Mouse (Mus musculus) bone marrow macrophage, adult 2 months (primary cell): ENCODE data around the gene Il1rap. TPM values are rescaled to one million over a fixed set of nuclear protein-coding genes. Genes with fewer than 3 reads are reported as not detected.

ENCODE experiments used
- H3K27ac ChIP-seq: 2 replicates; pipeline ENCODE4 v1.5.1; 2012; ENCODE audit warnings: low read depth, low read length; ENCODE audit not compliant: insufficient read depth
- H3K4me1 ChIP-seq: 2 replicates; pipeline ENCODE4 v1.6.1; 2012; ENCODE audit warnings: low read length; ENCODE audit not compliant: control insufficient read depth, insufficient read depth
- H3K4me3 ChIP-seq: 2 replicates; pipeline ENCODE4 v1.5.1; 2012; ENCODE audit warnings: mild to moderate bottlenecking, low read length, moderate library complexity; ENCODE audit not compliant: insufficient read depth
- CTCF ChIP-seq: IDR thresholded peaks from 2 replicates; pipeline ENCODE4 v1.5.1; 2012; ENCODE audit warnings: low read depth, mild to moderate bottlenecking, low read length, moderate library complexity
- POLR2A ChIP-seq: IDR thresholded peaks from 2 replicates; pipeline ENCODE4 v1.6.1; 2012; ENCODE audit warnings: mild to moderate bottlenecking, low read depth, low read length, borderline replicate concordance
- polyA plus RNA-seq: library from polyadenylated mRNA; stranded (reverse); fragments of >200 nt; gene quantifications from 2 replicates; pipeline ENCODE4 v1.2.4, GENCODE M21; 2012; ENCODE audit not compliant: missing spikeins, insufficient read depth, insufficient read length

The Il1rap gene
- 5.6 and 5.8 TPM in 2 replicates for polyA plus RNA-seq

GRCm38 (mm10) chr16:26581048-26581912 is at the start of gene Il1rap:
Gene Il1rap (plus strand): TSS chr16:26581704.
- peaks cover 3% of the 10 kb centered on the region; the same call in 1 of the 2 replicates for H3K4me1 ChIP-seq
- no peak within 1 kb of the TSS for H3K27ac ChIP-seq
- peak; percentile 34; the same call in 1 of the 2 replicates for TF ChIP-seq POLR2A
- TF ChIP-seq CTCF, result no peak

GRCm38 (mm10) chr16:26532287-26532686 is 49.2 kb upstream of the Il1rap start:
- TF ChIP-seq CTCF, result no peak
- no peak for TF ChIP-seq POLR2A
- no peak overlapping the region for H3K4me3 ChIP-seq
- no peak overlapping the region for H3K27ac ChIP-seq
- H3K4me1 ChIP-seq, result no peaks in the 10 kb centered on the region

More at GRCm38 (mm10) chr16:26581048-26581912, at the start of gene Il1rap:
- peak within 1 kb of the TSS; percentile 68 for H3K4me3 ChIP-seq

GRCm38 (mm10) chr16:26546170-26546878 is 35.2 kb upstream of the Il1rap start:
- Histone ChIP-seq H3K27ac (no peak overlapping the region), H3K4me3 (no peak overlapping the region), H3K4me1 (no peaks in the 10 kb centered on the region)
- TF ChIP-seq POLR2A, result no peak
- TF ChIP-seq CTCF, result no peak

- TF ChIP-seq CTCF (no peak), POLR2A (no peak)
- Histone ChIP-seq H3K27ac (no peak overlapping the region), H3K4me3 (no peak overlapping the region), H3K4me1 (no peaks in the 10 kb centered on the region)
Observed at GRCm38 (mm10) chr16:26546879-26547206, 34.7 kb upstream of the Il1rap start.

GRCm38 (mm10) chr16:26549221-26549620 is 32.3 kb upstream of the Il1rap start:
- no peak overlapping the region for H3K27ac ChIP-seq
- H3K4me3 ChIP-seq, result no peak overlapping the region
- TF ChIP-seq POLR2A, result no peak
- no peak for TF ChIP-seq CTCF
- no peaks in the 10 kb centered on the region for H3K4me1 ChIP-seq

- TF ChIP-seq POLR2A, result no peak
- no peak for TF ChIP-seq CTCF
- no peaks in the 10 kb centered on the region for H3K4me1 ChIP-seq
- H3K4me3 ChIP-seq, result no peak overlapping the region
- H3K27ac ChIP-seq, result no peak overlapping the region
Observed at GRCm38 (mm10) chr16:26552234-26552633, 29.3 kb upstream of the Il1rap start.

- TF ChIP-seq POLR2A (no peak), CTCF (no peak)
Observed at GRCm38 (mm10) chr16:26558797-26559196, 22.7 kb upstream of the Il1rap start.

GRCm38 (mm10) chr16:26561743-26562142 is 19.8 kb upstream of the Il1rap start:
- TF ChIP-seq POLR2A (no peak), CTCF (no peak)
- Histone ChIP-seq H3K27ac (no peak overlapping the region), H3K4me3 (no peak overlapping the region), H3K4me1 (no peaks in the 10 kb centered on the region)

More at GRCm38 (mm10) chr16:26558797-26559196, 22.7 kb upstream of the Il1rap start:
- Histone ChIP-seq H3K27ac (no peak overlapping the region), H3K4me1 (no peaks in the 10 kb centered on the region), H3K4me3 (no peak overlapping the region)

GRCm38 (mm10) chr16:26562771-26563170 is 18.7 kb upstream of the Il1rap start:
- no peak overlapping the region for H3K27ac ChIP-seq
- TF ChIP-seq POLR2A (no peak), CTCF (no peak)
- no peak overlapping the region for H3K4me3 ChIP-seq
- H3K4me1 ChIP-seq, result no peaks in the 10 kb centered on the region

GRCm38 (mm10) chr16:26569387-26569978 is 12.0 kb upstream of the Il1rap start:
- no peaks in the 10 kb centered on the region for H3K4me1 ChIP-seq
- no peak overlapping the region for H3K4me3 ChIP-seq
- TF ChIP-seq POLR2A (no peak), CTCF (no peak)
- no peak overlapping the region for H3K27ac ChIP-seq
